Mouse (Mus musculus) T-helper 17 cell (primary cell): ENCODE results near the gene Nomo1.

Experiments
- in situ Hi-C, 2 experiments: fragments of 300-600 bp; cut with MboI, MseI; formaldehyde crosslinking; loops; 1 replicate in 1 of 2; 2 replicates in 1 of 2; pipeline ENCODE4 v1.15.1; 2025; ENCODE audit warnings: high pct_unique_total_duplicates in 2 of 2

The Nomo1 gene

DNA sequence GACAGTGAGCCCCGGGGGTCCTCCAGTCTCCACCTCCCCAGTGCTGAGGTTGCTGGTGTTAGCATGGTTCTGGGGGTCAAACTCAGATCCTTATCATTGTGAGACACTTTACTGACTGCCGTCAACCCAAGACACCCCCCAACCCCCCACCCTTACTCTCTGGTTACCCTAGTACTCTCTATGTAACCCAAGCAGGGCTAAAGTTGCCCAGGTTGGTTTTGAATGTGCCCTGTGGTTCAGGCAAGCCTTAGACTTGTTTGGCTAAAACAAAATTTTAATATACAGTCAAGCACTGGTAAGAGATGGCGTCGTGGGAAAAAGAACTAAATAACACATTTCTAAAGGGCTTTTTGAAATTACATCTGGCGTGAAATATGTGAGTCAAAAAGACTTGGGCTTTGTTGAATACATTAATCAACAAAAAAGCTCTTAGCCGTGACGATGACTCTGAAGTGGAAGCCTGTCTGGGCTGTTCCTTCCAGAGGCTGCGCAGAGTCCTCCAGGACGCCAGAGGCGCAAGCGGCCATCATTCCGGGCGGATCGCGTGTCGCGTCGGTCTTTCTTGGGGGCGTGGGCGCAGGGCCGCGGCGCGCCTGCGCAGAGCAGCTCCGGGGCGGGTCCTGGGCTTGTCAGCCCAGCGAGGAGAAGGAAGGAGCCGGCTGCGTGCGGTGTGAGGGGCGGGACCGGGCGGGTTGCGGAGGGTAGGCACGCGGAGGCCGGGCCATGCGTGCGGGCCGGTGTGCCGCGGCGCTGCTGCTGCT, at the start of gene Nomo1:
Gene Nomo1, plus strand, starts transcription at position 590 of the 761 bp plus-strand sequence.
- in situ Hi-C loops: loop anchor here in 1 of 2 experiments (5.0 to 10.0 kb wide), 2 partner anchors 301 to 682 kb away; partner anchors contain the start of genes Saa3 and Saal1

DNA sequence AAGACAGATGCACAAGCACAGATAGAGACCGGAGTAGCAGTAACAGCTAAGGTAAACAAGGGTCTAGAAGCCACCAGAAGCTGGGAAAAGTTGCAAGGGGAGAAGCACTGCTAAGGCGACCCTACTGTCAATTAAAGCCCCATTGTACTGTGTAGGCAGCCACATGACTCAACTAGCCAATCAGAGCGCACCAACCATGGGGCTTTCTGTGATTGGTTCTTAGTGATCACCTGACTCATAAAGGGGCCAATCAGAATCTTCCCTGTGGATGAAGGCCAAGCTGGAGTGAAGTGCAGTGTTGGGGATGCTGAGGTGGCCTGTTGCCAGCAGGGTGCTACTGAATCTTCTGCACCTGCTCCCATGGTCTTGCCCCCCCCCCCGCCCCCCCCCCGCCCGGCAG, 46.6 kb upstream of the Nomo1 start:
- in situ Hi-C loops: no loop called here

GRCm38 (mm10) chr7:45988344-45988743, 45.2 kb upstream of the Nomo1 start:
- in situ Hi-C loops: no loop called here

DNA sequence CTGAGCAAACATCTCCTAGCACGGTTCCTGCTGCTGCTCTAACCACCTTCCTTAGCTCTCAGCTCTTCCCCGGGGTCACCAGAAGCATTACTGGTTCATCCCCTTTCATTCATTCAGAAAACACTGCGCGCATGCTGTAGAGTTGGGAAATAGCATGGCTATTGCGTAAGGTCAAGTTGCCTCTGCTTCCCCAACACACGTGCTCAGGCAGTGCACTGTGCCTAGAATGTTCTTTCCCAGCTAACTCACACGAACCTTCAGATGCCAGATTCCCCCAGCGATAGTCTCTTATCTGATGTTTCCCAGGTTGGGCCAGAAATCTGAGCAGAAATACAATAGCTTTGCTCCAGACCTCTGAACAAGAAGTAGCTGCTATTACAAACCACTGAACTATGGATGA, 41.0 kb upstream of the Nomo1 start:
- in situ Hi-C loops: no loop called here

DNA sequence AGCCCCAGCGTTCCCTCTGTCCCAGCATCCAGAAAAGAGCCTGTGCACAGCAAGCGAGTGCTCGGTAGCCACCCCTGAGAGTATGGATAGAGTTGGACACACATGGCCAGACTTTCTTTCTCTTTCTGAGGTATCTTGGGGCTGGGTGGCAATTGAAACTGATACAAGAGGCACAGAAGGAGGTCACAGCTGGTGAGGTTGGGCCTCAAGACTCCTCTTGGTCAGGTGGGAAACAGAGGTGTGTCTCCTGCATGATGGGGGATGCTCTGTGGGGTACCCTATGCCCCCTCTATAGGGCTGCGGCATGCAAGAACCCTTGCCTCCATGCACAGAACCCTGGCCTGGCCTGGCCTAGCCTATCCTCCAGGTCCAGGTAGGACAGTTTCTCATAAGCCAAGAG, 32.9 kb upstream of the Nomo1 start:
- in situ Hi-C loops: no loop called here

DNA sequence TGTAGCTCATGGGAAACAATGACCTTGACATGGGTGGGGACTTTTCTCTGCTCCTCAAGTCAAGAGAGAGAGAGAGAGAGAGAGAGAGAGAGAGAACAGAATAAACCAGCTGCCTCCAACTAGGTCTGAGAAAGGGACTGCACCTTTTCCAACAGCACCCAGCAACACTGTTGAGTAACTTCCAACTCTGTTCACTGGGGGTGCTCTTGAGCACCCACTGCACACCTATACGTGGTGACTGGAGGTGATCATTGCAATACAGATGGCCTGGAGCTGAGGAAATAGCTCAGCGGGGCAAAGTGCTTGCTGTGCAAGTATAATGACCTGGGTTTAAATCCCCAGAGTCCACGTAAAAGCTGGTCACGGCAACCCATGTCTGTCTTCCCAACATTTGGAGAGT, 30.8 kb upstream of the Nomo1 start:
- in situ Hi-C loops: no loop called here

- in situ Hi-C loops: loop anchor here in 1 of 2 experiments (5.0 kb wide), 1 partner anchor 67 kb away; no protein-coding TSS in a partner anchor
Observed at GRCm38 (mm10) chr7:46009578-46009977, 23.9 kb upstream of the Nomo1 start.

GRCm38 (mm10) chr7:46012121-46012520, 21.4 kb upstream of the Nomo1 start:
- in situ Hi-C loops: no loop called here

- in situ Hi-C loops: no loop called here
Observed at GRCm38 (mm10) chr7:46013266-46014010, 20.1 kb upstream of the Nomo1 start.

DNA sequence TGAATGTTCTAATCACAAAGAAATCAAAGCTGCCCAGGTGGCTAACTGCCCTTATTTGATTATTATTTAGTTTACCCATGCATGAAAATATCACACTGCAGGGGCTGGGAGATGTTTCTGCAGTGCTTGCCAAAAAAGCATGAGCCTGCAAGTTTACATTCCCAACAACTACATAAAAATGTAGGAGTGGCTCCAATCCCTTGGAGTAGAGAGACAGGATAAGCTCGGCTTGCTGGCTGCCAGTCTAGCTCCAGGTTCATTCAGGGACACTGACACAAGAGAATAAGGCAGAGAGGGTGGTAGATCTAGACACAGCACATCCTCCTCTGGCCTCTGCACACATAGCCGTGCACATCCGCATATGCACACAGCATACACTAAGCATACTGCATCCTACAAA, 13.9 kb upstream of the Nomo1 start:
- in situ Hi-C loops: no loop called here

- in situ Hi-C loops: loop anchor here in 1 of 2 experiments (10.0 kb wide), 1 partner anchor 693 kb away; the partner anchor contains the start of genes Saa3 and Saal1
Observed at GRCm38 (mm10) chr7:46021951-46022350, 11.5 kb upstream of the Nomo1 start.

GRCm38 (mm10) chr7:46025436-46025835, 8.1 kb upstream of the Nomo1 start:
- in situ Hi-C loops: loop anchor here in 1 of 2 experiments (10.0 kb wide), 1 partner anchor 689 kb away; the partner anchor contains the start of genes Saa3 and Saal1

DNA sequence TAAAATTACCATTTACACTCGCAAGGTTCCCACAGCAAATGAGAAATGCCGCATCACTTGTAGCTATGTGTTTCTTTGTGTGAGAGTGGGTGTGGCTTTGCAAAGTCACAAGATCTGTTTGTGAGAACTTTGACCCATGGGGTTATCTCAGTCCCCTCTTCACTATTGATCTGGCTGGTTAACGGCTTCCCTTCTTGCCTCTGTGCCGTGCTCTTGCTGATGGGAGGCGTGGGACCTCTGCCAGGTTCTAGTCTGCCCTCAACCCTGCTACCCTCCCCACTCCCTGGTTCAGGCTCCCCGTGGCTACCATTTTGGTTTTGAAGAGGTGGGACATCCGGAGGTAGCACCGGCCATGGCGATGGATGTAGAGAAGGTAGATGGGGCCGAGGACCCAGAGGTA, 4.8 kb upstream of the Nomo1 start:
- in situ Hi-C loops: loop anchor here in 1 of 2 experiments (10.0 kb wide), 1 partner anchor 686 kb away; the partner anchor contains the start of genes Saa3 and Saal1

DNA sequence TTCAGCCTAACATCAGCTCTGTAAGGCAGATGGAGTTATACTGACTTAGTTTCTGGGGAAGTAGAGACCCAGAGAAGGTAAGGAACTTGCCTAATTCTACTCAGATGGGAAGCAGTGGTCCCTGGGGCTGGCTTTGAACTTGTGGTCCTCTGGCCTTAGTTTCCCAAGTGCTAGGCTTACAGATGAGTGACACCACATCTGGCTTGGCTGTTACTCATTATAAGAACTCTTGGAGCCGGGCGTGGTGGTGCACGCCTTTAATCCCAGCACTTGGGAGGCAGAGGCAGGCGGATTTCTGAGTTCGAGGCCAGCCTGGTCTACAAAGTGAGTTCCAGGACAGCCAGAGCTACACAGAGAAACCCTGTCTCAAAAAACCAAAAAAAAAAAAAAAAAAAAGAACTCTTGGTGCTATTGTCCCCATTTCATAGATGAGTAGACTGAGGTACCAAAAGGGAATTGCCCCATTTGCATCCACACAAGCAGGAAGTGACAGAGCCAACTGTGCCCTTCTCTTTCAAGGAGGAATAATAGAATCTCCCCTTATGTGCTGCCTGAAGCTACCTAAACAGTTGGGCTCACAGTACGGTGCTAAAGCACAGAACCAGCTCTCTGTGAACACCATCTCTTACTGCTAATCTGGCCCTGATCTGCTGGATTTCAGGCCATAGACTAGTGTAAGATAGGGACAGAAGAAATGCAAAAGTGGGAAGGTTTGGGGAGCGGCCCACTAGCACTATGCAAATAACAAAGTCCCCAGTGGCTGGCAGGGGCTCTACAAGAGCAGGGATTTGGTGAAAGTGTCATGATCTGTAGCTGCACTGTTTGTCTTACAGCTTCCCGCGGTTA, 4.0 kb upstream of the Nomo1 start:
- in situ Hi-C loops: loop anchor here (5.0 to 10.0 kb wide), 2 partner anchors 297 to 685 kb away; partner anchors contain the start of genes Saa3 (in 2 of the 2) and Saal1 (in 2 of the 2)

DNA sequence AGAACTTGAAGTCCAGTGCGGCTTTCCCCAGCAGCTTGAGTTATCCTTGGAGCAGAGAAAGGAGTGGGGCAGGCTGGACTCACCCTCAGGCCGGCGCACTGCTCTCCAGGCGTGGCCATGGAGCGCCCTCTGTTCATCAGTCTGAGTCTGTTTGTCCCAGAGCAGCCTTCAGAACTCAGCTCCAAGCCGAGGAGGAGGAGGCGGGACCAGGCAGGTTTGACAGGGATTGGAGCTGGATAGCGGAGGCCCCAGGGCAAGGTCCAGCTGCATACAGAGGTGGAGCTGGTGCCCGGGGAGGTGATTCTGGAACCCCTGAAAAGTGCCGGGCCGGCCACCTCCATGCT, 3.4 kb upstream of the Nomo1 start, which contains the start of gene Abcc6:
Gene Abcc6, minus strand, starts transcription at position 158 of the 344 bp plus-strand sequence.
- in situ Hi-C loops: loop anchor here in 1 of 2 experiments (5.0 to 10.0 kb wide), 2 partner anchors 298 to 685 kb away; partner anchors contain the start of genes Saa3 and Saal1

DNA sequence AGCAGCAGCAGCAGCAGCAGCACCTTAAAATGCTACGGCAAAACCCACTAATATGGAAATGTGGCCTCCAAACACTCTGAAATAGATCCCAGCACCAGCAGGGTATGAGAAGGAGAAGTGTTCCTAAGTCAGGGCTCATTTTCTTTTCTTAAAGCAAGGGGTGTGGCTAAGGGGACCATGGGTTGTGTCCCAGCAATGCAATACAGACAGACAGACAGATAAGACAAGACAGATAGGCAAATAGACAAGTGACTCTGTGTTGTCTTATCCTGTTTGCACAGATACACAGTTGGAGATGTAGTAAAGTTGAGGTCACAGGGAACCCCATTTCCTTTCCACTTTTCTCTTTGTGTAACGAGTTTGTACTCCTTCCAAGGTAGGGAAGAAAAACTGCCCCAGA, 2.4 kb upstream of the Nomo1 start:
- in situ Hi-C loops: loop anchor here in 1 of 2 experiments (5.0 to 10.0 kb wide), 2 partner anchors 299 to 684 kb away; partner anchors contain the start of genes Saa3 and Saal1

DNA sequence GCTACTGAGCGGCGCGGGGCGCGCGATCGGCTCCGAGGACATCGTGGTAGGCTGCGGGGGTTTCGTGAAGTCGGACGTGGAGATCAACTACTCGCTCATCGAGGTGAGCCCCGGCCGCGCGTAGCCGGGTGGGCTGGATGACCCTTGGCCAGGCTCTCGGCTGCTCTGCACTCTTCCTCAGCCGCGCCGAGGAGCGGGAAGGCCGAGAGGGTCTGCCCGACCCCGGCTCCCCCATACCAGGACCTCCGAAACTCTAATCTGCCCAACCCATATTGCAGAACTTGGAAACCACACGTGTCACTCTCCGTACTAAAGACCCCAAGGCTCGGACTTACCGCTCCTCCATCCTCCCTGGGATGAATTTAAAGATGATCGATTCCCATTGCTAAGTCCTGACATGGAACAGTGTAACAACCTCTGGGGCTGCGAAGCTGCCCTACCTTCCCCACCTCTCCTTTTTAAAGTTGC, 406 bp downstream of the Nomo1 start:
- in situ Hi-C loops: loop anchor here in 1 of 2 experiments (5.0 to 10.0 kb wide), 2 partner anchors 302 to 681 kb away; partner anchors contain the start of genes Saa3 and Saal1

DNA sequence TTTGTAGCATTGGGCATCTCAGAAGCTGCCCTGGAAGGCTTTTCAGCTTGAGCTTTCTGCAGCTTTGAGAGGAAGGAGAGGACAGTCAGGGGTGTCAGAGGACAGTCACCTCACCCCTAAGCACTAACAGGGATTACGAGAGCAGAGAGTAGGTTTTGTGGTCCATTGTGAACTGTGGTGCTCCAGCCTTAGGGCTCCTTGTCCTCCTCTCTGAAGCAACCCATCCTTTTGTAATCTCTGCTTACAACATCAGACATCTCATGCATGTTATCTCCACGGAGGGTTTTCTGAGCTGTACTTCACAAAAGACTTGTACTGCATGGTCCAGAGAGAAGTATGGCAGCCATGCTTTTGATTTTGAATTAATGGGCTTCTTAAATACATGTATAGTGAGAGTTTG, 1.5 kb downstream of the Nomo1 start:
- in situ Hi-C loops: loop anchor here in 1 of 2 experiments (5.0 to 10.0 kb wide), 2 partner anchors 303 to 680 kb away; partner anchors contain the start of genes Saa3 and Saal1

- in situ Hi-C loops: loop anchor here in 1 of 2 experiments (10.0 kb wide), 1 partner anchor 679 kb away; the partner anchor contains the start of genes Saa3 and Saal1
Observed at GRCm38 (mm10) chr7:46035468-46035867, 2.0 kb downstream of the Nomo1 start.

DNA sequence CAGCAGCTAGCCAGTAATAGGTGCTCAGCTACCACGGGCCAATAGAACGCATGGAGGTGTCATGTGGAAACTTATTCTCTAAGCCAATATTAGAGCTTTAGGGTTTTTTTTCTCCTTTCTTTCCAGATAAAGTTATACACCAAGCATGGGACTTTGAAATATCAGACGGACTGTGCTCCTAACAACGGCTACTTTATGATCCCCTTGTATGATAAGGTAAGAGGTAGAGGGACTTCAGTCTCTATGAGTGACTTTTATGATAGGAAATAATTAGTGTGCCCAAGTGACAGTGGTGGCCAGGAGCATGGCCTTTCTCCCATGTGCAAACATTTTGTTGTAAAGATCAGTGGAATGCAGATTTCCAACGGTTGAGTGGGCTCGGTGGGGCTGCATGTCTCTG, 3.9 kb downstream of the Nomo1 start:
- in situ Hi-C loops: loop anchor here in 1 of 2 experiments (10.0 kb wide), 1 partner anchor 677 kb away; the partner anchor contains the start of genes Saa3 and Saal1
